Mouse (Mus musculus) brown adipose tissue, adult 24 weeks (tissue): ENCODE measurements around the gene Gm4836. TPM values are rescaled to one million over a fixed set of nuclear protein-coding genes. Genes with fewer than 3 reads are reported as not detected.
"Not testable (repeated sequence)": the region's sequence is repeated elsewhere in the genome, so short reads cannot be mapped to it uniquely, and the experiment has no call there.

Source experiments
- H3K27ac ChIP-seq: fragments of 200-500 bp; replicated peaks from 2 replicates; pipeline ENCODE4 v1.5.1; 2012; ENCODE audit warnings: low read depth, mild to moderate bottlenecking, low read length
- H3K4me1 ChIP-seq: fragments of 200-500 bp; 2 replicates; pipeline ENCODE4 v1.6.1; 2012; ENCODE audit warnings: low read length, mixed read lengths; ENCODE audit not compliant: control insufficient read depth, insufficient read depth, insufficient read length
- H3K4me3 ChIP-seq: fragments of 200-500 bp; 2 replicates; pipeline ENCODE4 v1.5.1; 2012; ENCODE audit warnings: low read depth, mild to moderate bottlenecking, low read length, moderate library complexity; ENCODE audit not compliant: insufficient read depth
- polyA plus RNA-seq: library from polyadenylated mRNA; stranded (reverse); fragments of >200 nt; gene quantifications from 2 replicates; pipeline ENCODE4 v1.2.4, GENCODE M21; 2012; ENCODE audit not compliant: missing spikeins, insufficient read depth, insufficient read length

The Gm4836 gene
- not detected in 2 replicates for polyA plus RNA-seq

DNA sequence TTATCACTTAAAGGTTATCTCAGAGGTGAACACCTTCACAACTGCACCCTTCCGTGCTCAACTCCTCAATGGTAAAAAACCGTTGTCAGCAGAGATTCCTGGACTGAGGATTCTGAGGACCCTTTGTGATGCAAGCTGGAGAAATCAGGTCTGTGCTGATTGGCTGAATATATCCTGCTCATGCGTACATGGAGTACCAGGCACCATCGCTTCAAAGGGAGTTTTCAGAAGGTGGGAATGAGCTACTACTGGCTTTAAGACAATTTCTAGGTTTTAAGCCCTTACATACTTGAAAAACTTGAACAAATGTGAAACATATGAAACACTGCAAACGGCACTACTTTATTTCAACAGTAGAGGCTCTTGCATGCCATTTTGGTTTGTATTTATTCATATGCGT lies at the start of gene Gm4836:
Gene Gm4836 (minus strand): TSS at position 101 of the 400 bp plus-strand sequence.
- not testable (repeated sequence) for H3K27ac ChIP-seq, H3K4me1 ChIP-seq, H3K4me3 ChIP-seq
